Mouse (Mus musculus): ENCODE measurements at regions not wholly inside any gene's neighbourhood (a gene's known extent, or its start where the extent isn't known, plus 50 kb on each side); places are given as distances from the start of the nearest gene placed in this dataset.

DNA sequence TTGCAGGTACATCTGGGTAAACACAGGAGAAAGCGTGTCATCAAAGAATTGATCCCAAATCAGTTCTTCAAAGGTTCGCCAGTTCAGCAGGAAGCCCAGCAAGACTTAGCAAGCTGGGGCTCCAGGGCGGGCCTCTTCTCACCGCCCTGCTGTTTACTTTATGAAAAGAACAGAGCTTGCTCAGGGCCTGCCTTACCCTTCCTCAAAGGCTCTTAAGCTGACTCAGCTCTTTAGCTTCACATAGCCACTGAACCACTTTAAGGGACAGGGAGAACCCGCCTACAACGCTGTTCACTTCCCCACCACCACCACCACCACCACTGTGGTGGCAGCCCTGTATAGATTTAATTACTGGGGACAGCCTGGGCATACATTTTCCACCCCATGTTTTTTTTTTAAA, 148.5 kb downstream of the Clic5 start:
- WGBS: 42% methylated on average over 6 of the region's 6 CpGs
- no peak for ATAC-seq (ENCODE audit: insufficient number of reproducible peaks, insufficient read depth, low FRiP score, low TSS enrichment, low read depth)

DNA sequence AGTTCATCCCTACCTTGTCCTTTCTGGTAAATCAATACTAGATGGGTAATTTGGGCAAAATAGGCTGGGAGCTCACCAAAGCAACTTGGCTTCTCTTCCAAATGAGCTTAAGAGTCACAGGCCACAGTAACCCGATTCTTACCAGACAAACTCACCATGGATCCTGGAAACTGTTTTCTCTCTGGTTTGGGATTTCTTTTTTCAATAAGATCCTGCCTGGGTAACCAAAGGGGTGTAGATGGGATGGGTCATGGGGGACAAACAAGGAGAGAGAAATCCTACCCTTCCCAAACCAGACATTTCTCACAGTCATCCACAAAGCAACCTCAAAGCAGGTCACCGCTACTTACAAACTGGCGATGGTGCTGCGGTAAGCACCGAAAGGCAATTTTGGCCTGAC, 148.9 kb downstream of the Clic5 start:
- 35% methylated on average over 5 of the region's 5 CpGs for WGBS
- H3K27ac ChIP-seq: no peak overlapping the region
- peaks cover 12% of the 10 kb centered on the region for H3K4me1 ChIP-seq (replicated peaks)
- no peaks in the 10 kb centered on the region for H3K27me3 ChIP-seq
- no peak overlapping the region for H3K4me3 ChIP-seq (replicated peaks)
- H3K9ac ChIP-seq (replicated peaks): no peak overlapping the region
- H3K9me3 ChIP-seq: no peaks in the 10 kb centered on the region
- ATAC-seq (ENCODE audit: insufficient number of reproducible peaks, insufficient read depth, low FRiP score, low TSS enrichment, low read depth): no peak
- H3K4me2 ChIP-seq: no peak overlapping the region
- H3K36me3 ChIP-seq: no peaks in the 10 kb centered on the region

More for the DNA sequence above, 148.5 kb downstream of the Clic5 start:
- Histone ChIP-seq H3K4me2 (no peak overlapping the region), H3K4me1 (replicated peaks) (peaks cover 12% of the 10 kb centered on the region), H3K36me3 (no peaks in the 10 kb centered on the region), H3K27me3 (no peaks in the 10 kb centered on the region), H3K27ac (no peak overlapping the region), H3K4me3 (replicated peaks) (no peak overlapping the region), H3K9ac (replicated peaks) (no peak overlapping the region), H3K9me3 (no peaks in the 10 kb centered on the region)

DNA sequence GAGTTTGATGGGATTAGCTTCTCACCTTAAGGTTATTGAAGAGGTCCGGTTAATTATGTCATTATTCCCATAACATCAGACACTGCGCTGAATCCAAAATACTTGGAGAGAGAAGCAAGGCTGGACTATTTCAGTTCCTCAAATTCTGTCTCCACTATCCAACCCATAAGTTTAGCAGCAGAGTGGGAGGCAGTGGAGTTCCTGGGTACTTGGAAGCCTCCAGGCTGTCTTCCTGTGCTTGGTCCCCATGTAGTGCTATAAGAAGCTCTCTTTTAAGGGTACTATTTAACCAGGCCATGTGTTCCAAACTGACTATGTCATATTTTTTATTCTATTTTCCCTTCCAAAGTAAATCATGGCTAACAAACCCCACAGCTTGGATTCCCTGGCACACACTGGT, 156.2 kb downstream of the Clic5 start:
- Histone ChIP-seq H3K9ac (replicated peaks) (no peak overlapping the region), H3K27me3 (peaks cover 14% of the 10 kb centered on the region), H3K4me2 (no peak overlapping the region), H3K36me3 (no peaks in the 10 kb centered on the region), H3K4me3 (replicated peaks) (no peak overlapping the region), H3K27ac (no peak overlapping the region), H3K4me1 (replicated peaks) (no peaks in the 10 kb centered on the region), H3K9me3 (no peaks in the 10 kb centered on the region)
- ATAC-seq (ENCODE audit: insufficient number of reproducible peaks, insufficient read depth, low FRiP score, low TSS enrichment, low read depth): no peak
- 94% methylated on average over 2 of the region's 2 CpGs for WGBS

DNA sequence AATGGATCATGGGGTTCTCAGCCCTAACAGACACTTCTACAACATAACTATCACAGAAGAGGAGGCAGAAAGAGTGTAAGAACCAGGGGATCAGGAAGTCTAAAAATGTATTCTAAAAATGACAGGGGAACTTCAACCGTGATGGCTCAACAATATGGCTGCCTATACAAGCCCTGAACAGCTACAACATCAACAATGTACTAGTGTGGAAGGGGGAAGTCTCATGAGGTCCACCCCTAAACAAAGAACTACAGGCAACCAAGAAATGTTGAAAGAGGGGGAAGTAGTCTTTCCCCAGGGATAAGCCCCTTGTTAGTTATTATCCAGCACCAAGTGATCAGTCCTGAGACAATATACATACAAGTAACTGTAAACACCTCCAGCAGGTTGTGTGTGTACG, 157.0 kb downstream of the Clic5 start:
- peaks cover 14% of the 10 kb centered on the region for H3K27me3 ChIP-seq
- H3K4me3 ChIP-seq (replicated peaks): no peak overlapping the region
- no peaks in the 10 kb centered on the region for H3K9me3 ChIP-seq
- no peak overlapping the region for H3K4me2 ChIP-seq
- 0 out of 2 replicates have a peak, but pooled peaks cover under 1% of the 10 kb centered on the region for H3K4me1 ChIP-seq (replicated peaks)
- H3K27ac ChIP-seq: no peak overlapping the region
- ATAC-seq (ENCODE audit: insufficient number of reproducible peaks, insufficient read depth, low FRiP score, low TSS enrichment, low read depth): no peak
- WGBS: 91% methylated on average over 2 of the region's 2 CpGs
- no peak overlapping the region for H3K9ac ChIP-seq (replicated peaks)
- no peaks in the 10 kb centered on the region for H3K36me3 ChIP-seq

DNA sequence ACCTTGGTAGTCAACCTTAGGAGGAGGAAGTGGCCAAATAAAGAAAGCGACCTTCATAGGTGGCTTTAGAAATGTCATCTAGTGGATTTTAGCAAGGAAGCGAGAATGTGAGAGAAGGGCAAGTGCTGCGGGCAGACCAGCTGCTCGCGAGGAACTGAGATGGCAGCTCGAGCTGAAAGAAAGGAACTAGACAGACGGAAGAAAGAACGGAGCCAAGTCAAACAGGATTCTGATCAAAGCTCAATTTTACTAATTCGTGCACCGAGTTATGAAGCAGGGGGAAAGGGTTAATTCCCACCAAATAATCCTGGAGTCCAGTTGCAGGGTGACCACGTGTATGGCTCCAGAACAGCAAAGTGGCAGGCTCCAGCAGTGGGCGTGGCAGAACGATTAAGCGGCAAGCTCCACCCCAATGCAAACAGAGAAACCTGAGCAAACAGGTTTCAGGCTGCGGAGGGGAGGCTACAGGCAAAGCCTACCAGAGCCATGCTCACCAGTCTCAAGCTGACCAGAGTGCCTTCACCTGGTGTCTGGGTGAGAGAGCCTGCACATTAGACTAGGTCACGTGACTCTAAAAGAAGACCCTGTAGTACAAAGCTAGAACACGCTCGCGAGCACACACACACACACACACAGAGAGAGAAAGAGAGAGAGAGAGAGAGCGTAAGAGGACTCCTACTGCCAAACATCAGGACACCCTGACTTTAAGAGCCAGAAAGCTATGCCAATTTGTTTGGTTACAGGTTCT, 162.0 kb downstream of the Clic5 start:
- 37% methylated on average over 20 of the region's 20 CpGs for WGBS
- H3K27ac ChIP-seq: no peak overlapping the region
- ATAC-seq (ENCODE audit: insufficient number of reproducible peaks, insufficient read depth, low FRiP score, low TSS enrichment, low read depth): peak; percentile 66
- 0 out of 2 replicates have a peak overlapping the region, but pooled peaks have one; percentile 2 for H3K4me3 ChIP-seq (replicated peaks)
- H3K27me3 ChIP-seq: peaks cover 10% of the 10 kb centered on the region
- peak overlapping the region; percentile 37 for H3K4me2 ChIP-seq
- H3K9ac ChIP-seq (replicated peaks): 0 out of 2 replicates have a peak overlapping the region, but pooled peaks have one; percentile 4
- H3K9me3 ChIP-seq: no peaks in the 10 kb centered on the region
- H3K36me3 ChIP-seq: no peaks in the 10 kb centered on the region
- peaks cover 5% of the 10 kb centered on the region; the same call in 1 of the 2 replicates for H3K4me1 ChIP-seq (replicated peaks)

- H3K4me3 ChIP-seq (replicated peaks): no peak overlapping the region
- no peak overlapping the region for H3K27ac ChIP-seq
- 86% methylated on average over 4 of the region's 4 CpGs for WGBS
- H3K4me2 ChIP-seq: no peak overlapping the region; the same call in 1 of the 2 replicates
- peaks cover 5% of the 10 kb centered on the region; the same call in 1 of the 2 replicates for H3K4me1 ChIP-seq (replicated peaks)
- 0 out of 2 replicates have a peak overlapping the region, but pooled peaks have one; percentile 4 for H3K9ac ChIP-seq (replicated peaks)
- no peaks in the 10 kb centered on the region for H3K36me3 ChIP-seq
- no peak; the same call in 1 of the 2 replicates for ATAC-seq (ENCODE audit: insufficient number of reproducible peaks, insufficient read depth, low FRiP score, low TSS enrichment, low read depth)
- H3K27me3 ChIP-seq: peaks cover 10% of the 10 kb centered on the region
- no peaks in the 10 kb centered on the region for H3K9me3 ChIP-seq
These were observed 162.5 kb downstream of the Clic5 start for GRCm38 (mm10) chr17:44350949-44351244.

DNA sequence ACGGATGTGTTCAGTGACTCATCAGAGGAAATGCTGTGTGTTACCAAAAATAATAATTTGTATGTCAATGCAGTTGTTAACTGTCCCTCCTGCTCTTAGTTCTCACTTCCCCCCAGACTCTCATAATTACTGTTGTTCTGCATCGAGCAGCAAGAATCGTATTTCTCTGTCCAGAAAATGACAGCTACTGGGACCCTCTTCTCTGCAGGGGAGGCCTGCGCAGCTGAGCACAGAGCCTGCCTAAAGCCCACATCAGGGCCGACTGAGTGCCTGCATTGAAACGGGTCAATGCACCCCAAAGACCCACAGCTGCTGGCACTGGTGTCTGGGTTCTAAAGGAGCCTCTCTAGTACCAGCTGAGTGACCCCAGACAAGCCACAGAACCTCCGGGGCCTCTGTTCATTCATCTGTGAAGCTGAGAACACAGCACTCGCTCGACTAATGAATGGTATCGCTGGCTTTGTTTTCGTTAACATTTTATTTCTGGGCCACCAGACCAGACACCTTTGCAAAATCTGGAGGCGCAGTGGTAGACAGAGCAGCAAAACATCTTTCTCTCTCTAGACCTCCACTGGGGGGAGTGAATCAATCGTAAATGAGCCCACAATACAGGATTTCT, 163.2 kb downstream of the Clic5 start:
- whole genome bisulfite sequencing: 75% methylated on average over 13 of the region's 13 CpGs
- ATAC-seq (ENCODE audit: insufficient number of reproducible peaks, insufficient read depth, low FRiP score, low TSS enrichment, low read depth): no peak

DNA sequence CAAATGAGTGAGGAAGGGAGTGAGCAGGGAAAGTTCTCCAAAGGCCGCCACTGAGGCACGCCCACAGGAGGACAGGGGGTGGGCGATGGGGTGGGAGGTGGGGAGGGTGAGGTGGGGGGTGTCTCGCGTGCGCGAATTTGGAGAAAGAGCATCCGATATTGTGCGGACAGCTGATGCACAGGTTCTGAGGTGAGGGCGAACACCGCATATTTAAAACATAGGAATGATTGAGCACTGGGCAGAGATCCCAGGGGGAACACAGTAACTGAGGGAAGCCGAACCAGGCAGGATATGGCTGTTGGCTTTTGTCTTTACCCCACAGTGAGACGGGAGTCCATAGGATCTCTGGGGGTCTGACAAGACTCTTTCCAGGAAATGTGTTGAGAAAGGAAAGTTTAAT, 163.8 kb downstream of the Clic5 start:
- ATAC-seq (ENCODE audit: insufficient number of reproducible peaks, insufficient read depth, low FRiP score, low TSS enrichment, low read depth): no peak
- Histone ChIP-seq H3K27me3 (peaks cover 10% of the 10 kb centered on the region), H3K4me3 (replicated peaks) (no peak overlapping the region), H3K27ac (no peak overlapping the region), H3K4me1 (replicated peaks) (peaks cover 5% of the 10 kb centered on the region; the same call in 1 of the 2 replicates), H3K9ac (replicated peaks) (no peak overlapping the region), H3K4me2 (no peak overlapping the region), H3K36me3 (no peaks in the 10 kb centered on the region), H3K9me3 (no peaks in the 10 kb centered on the region)
- WGBS: 85% methylated on average over 13 of the region's 13 CpGs

More for the DNA sequence above, 163.2 kb downstream of the Clic5 start:
- H3K9ac ChIP-seq (replicated peaks): no peak overlapping the region
- peaks cover 5% of the 10 kb centered on the region; the same call in 1 of the 2 replicates for H3K4me1 ChIP-seq (replicated peaks)
- no peak overlapping the region for H3K4me3 ChIP-seq (replicated peaks)
- no peaks in the 10 kb centered on the region for H3K36me3 ChIP-seq
- H3K4me2 ChIP-seq: no peak overlapping the region
- H3K27ac ChIP-seq: no peak overlapping the region
- no peaks in the 10 kb centered on the region for H3K9me3 ChIP-seq
- peaks cover 10% of the 10 kb centered on the region for H3K27me3 ChIP-seq

DNA sequence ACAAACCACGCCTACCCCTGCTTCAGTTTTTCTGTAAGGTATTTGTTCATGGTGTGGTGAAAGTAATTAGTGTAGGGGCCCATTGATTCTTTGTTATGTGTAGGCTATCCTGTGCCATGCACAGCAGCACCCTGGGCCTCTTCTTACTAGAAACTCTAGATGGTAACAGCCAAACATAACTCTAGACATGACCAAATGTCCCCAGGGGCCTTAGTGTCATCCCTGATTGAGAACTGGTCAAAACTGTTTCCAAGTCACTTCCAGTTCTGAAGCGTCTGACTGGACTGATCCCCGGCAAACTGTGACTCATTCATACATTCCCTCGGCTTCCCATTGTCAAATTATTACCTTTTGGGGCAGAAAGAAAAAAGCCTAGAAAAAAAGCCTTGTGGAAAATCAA, 174.7 kb downstream of the Clic5 start:
- H3K4me2 ChIP-seq: no peak overlapping the region
- H3K4me3 ChIP-seq (replicated peaks): no peak overlapping the region
- no peaks in the 10 kb centered on the region for H3K36me3 ChIP-seq
- no peak overlapping the region for H3K9ac ChIP-seq (replicated peaks)
- H3K27me3 ChIP-seq: no peaks in the 10 kb centered on the region
- H3K4me1 ChIP-seq (replicated peaks): peaks cover 18% of the 10 kb centered on the region
- H3K27ac ChIP-seq: no peak overlapping the region
- WGBS: 81% methylated on average over 4 of the region's 4 CpGs
- ATAC-seq (ENCODE audit: insufficient number of reproducible peaks, insufficient read depth, low FRiP score, low TSS enrichment, low read depth): no peak
- H3K9me3 ChIP-seq: no peaks in the 10 kb centered on the region

GRCm38 (mm10) chr17:44364494-44364893, 176.1 kb downstream of the Clic5 start:
- Histone ChIP-seq H3K36me3 (no peaks in the 10 kb centered on the region), H3K9me3 (peaks cover 4% of the 10 kb centered on the region; the same call in 1 of the 2 replicates), H3K9ac (replicated peaks) (no peak overlapping the region), H3K27ac (no peak overlapping the region), H3K27me3 (no peaks in the 10 kb centered on the region), H3K4me2 (no peak overlapping the region), H3K4me3 (replicated peaks) (no peak overlapping the region), H3K4me1 (replicated peaks) (peaks cover 18% of the 10 kb centered on the region)
- 98% methylated on average over 6 of the region's 6 CpGs for WGBS
- ATAC-seq (ENCODE audit: insufficient number of reproducible peaks, insufficient read depth, low FRiP score, low TSS enrichment, low read depth): no peak

- Histone ChIP-seq H3K4me1 (replicated peaks) (peaks cover 18% of the 10 kb centered on the region), H3K4me2 (peak overlapping the region; percentile 15), H3K27ac (0 out of 2 replicates have a peak overlapping the region, but pooled peaks have one; percentile 5), H3K36me3 (no peaks in the 10 kb centered on the region), H3K9ac (replicated peaks) (no peak overlapping the region), H3K9me3 (peaks cover 13% of the 10 kb centered on the region), H3K4me3 (replicated peaks) (no peak overlapping the region), H3K27me3 (no peaks in the 10 kb centered on the region)
- no peak for ATAC-seq (ENCODE audit: insufficient number of reproducible peaks, insufficient read depth, low FRiP score, low TSS enrichment, low read depth)
- 17% methylated on average over 8 of the region's 8 CpGs for WGBS
These were observed 178.1 kb downstream of the Clic5 start for GRCm38 (mm10) chr17:44366438-44366837.

Measured in limb, embryonic 12.5 days (tissue).